Mouse (Mus musculus): Measurements from ENCODE around the gene Gm17482. TPM values are rescaled to one million over a fixed set of nuclear protein-coding genes. Genes with fewer than 3 reads are reported as not detected.

The Gm17482 gene
- polyA plus RNA-seq (2017; shearing (Covaris generic)), result not detected

GRCm38 (mm10) chr6:115227043-115227442, at the start of gene Gm17482:
TSS of gene Gm17482 (plus strand) at chr6:115227343.

GRCm38 (mm10) chr6:115252099-115252873, 25.1 kb downstream of the Gm17482 start, which contains the start of gene Timp4:
TSS of gene Timp4 (minus strand) at chr6:115252205.

Other genes with a start within 250 kb of the Gm17482 start
- gene Tamm41, start 189.5 kb upstream of the Gm17482 start, polyA plus RNA-seq (2017; shearing (Covaris generic)), result 24.3 TPM
- 0.21 TPM for gene Syn2, start 92.4 kb upstream of the Gm17482 start, polyA plus RNA-seq (2017; shearing (Covaris generic))
- 0.50 TPM for gene Timp4, start 24.9 kb downstream of the Gm17482 start, polyA plus RNA-seq (2017; shearing (Covaris generic))
- not detected for gene Pparg, start 133.6 kb downstream of the Gm17482 start, polyA plus RNA-seq (2017; shearing (Covaris generic))

Measured in effector memory CD4-positive, alpha-beta T cell, adult 7 months (primary cell).